In the genomic region with DNA sequence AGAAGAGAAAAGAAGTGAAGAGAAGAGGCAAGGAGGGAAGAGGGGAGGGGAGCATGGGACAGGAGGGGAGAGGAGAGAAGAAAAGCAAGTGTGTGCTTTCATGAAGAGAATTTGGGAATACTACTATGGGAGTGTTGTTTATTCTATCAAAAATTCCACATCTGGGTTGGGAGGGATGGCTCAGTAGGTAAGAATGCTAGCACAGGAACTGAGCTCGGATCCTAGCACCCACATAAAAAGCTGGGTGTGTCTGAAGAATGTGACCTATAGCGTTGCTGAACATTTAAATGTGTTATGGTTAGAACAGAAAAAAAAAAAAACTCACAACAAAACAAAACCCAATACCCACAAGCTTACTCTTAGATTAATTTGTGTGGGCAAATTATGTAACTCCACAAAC, we compare ENCODE assay signal across 31 mouse cellular contexts.
"Had no signal": no experiment of that assay in that cellular context is flagged by ENCODE, and none has a peak within 500 bp of the region (broad histone marks: within the 10 kb centered on the region; RNA-seq: fewer than 3 reads in every experiment).

No protein-coding gene starts in this region.

- H3K27me3 ChIP-seq: limb, embryonic 12.5 days; limb, embryonic 13.5 days; limb, embryonic 15.5 days; lung, embryonic 15.5 days; midbrain, embryonic 12.5 days; midbrain, embryonic 13.5 days; midbrain, embryonic 15.5 days; neural tube, embryonic 12.5 days had no signal

- H3K9me3 ChIP-seq: limb, embryonic 10.5 days; limb, embryonic 12.5 days; limb, embryonic 13.5 days; limb, embryonic 15.5 days; liver, embryonic 12.5 days; liver, embryonic 13.5 days; liver, embryonic 15.5 days; lung, embryonic 15.5 days; megakaryocyte, embryonic 14.5 days; midbrain, embryonic 10.5 days; midbrain, embryonic 12.5 days; midbrain, embryonic 13.5 days; midbrain, embryonic 15.5 days; neural tube, embryonic 12.5 days had no signal

- H3K4me3 ChIP-seq: left cerebral cortex, adult 2 months; limb, embryonic 10.5 days; limb, embryonic 12.5 days; limb, embryonic 13.5 days; limb, embryonic 15.5 days; liver, embryonic 12.5 days; liver, embryonic 13.5 days; liver, embryonic 15.5 days; lung, embryonic 15.5 days; megakaryocyte, embryonic 14.5 days; midbrain, embryonic 10.5 days; midbrain, embryonic 12.5 days; midbrain, embryonic 13.5 days; midbrain, embryonic 15.5 days; myocyte; neural tube, embryonic 12.5 days had no signal

- H3K36me3 ChIP-seq: limb, embryonic 10.5 days; limb, embryonic 12.5 days; limb, embryonic 13.5 days; limb, embryonic 15.5 days; liver, embryonic 12.5 days; liver, embryonic 13.5 days; liver, embryonic 15.5 days; lung, embryonic 15.5 days; midbrain, embryonic 10.5 days; midbrain, embryonic 12.5 days; midbrain, embryonic 13.5 days; midbrain, embryonic 15.5 days; neural tube, embryonic 12.5 days had no signal

- H3K4me1 ChIP-seq: limb, embryonic 10.5 days; limb, embryonic 12.5 days; limb, embryonic 15.5 days; liver, embryonic 12.5 days; liver, embryonic 13.5 days; liver, embryonic 15.5 days; lung, embryonic 15.5 days; megakaryocyte, embryonic 14.5 days; midbrain, embryonic 10.5 days; midbrain, embryonic 13.5 days; midbrain, embryonic 15.5 days; neural tube, embryonic 12.5 days had no signal

- H3K27ac ChIP-seq: left cerebral cortex, adult 2 months; limb, embryonic 10.5 days; limb, embryonic 12.5 days; limb, embryonic 13.5 days; limb, embryonic 15.5 days; liver, embryonic 12.5 days; liver, embryonic 13.5 days; liver, embryonic 14.5 days; liver, embryonic 15.5 days; lung, embryonic 15.5 days; macrophage; midbrain, embryonic 10.5 days; midbrain, embryonic 12.5 days; midbrain, embryonic 13.5 days; midbrain, embryonic 15.5 days; neural tube, embryonic 12.5 days had no signal

- H3K9ac ChIP-seq: limb, embryonic 12.5 days; limb, embryonic 13.5 days; limb, embryonic 15.5 days; liver, embryonic 12.5 days; liver, embryonic 13.5 days; liver, embryonic 14.5 days; liver, embryonic 15.5 days; lung, embryonic 14.5 days; lung, embryonic 15.5 days; midbrain, embryonic 12.5 days; midbrain, embryonic 13.5 days; midbrain, embryonic 15.5 days; neural tube, embryonic 12.5 days had no signal

- H3K4me2 ChIP-seq: limb, embryonic 12.5 days; limb, embryonic 13.5 days; limb, embryonic 15.5 days; liver, embryonic 11.5 days; liver, embryonic 12.5 days; liver, embryonic 13.5 days; liver, embryonic 15.5 days; lung, embryonic 14.5 days; lung, embryonic 15.5 days; midbrain, embryonic 11.5 days; midbrain, embryonic 12.5 days; midbrain, embryonic 13.5 days; midbrain, embryonic 15.5 days; neural tube, embryonic 12.5 days had no signal

- ATAC-seq: liver, embryonic 12.5 days; lung, postnatal 0 days; midbrain, embryonic 13.5 days; midbrain, embryonic 15.5 days had no signal

- DNase-seq: left cerebral cortex, postnatal 4 days; liver; liver, embryonic 13.5 days; lung, adult 18-20 months; lung, adult 2 months; lung, embryonic 14.5 days; lung, postnatal 10 days; lung, postnatal 14 days; lung, postnatal 36 days; lung, postnatal 4 days; midbrain, embryonic 14.5 days had no signal
